Mouse (Mus musculus) C2C12 (cell line): ENCODE results near the gene Gm38392.

Source experiments
- CEBPB ChIP-seq: IDR thresholded peaks from one replicate; pipeline ENCODE4 v1.6.1; 2011; ENCODE audit warnings: low read depth, mild to moderate bottlenecking, control low read depth, moderate library complexity
- CTCF ChIP-seq: IDR thresholded peaks from one replicate; pipeline ENCODE4 v1.5.1; 2011; ENCODE audit not compliant: control insufficient read depth, insufficient read depth, insufficient read length
- MAX ChIP-seq: IDR thresholded peaks from one replicate; pipeline ENCODE4 v1.6.1; 2011; ENCODE audit warnings: mild to moderate bottlenecking, control low read depth
- USF1 ChIP-seq: IDR thresholded peaks from one replicate; pipeline ENCODE4 v1.6.1; 2011; ENCODE audit warnings: low read depth, mild to moderate bottlenecking, control low read depth, moderate library complexity

- no peak for TF ChIP-seq CTCF
- TF ChIP-seq USF1 = no peak
- TF ChIP-seq MAX = no peak
- TF ChIP-seq CEBPB = no peak
Measured at GRCm38 (mm10) chr3:88336058-88337013, 49.3 kb upstream of the Gm38392 start, which contains the start of the genes Tmem79 and Smg5.
